Mouse (Mus musculus): ENCODE results near the gene Zfp174. TPM values are rescaled to one million over a fixed set of nuclear protein-coding genes. Genes with fewer than 3 reads are reported as not detected.

Gene Zfp174
- polyA plus RNA-seq, 1 experiment from 2014 or later, result 0.72 TPM

GRCm38 (mm10) chr16:3871815-3872214 lies 24.7 kb downstream of the Zfp174 start:
- DNase-seq (ENCODE audit: low spot score), result no peak
- 0 out of 2 replicates have a peak, but pooled peaks cover 4% of the 10 kb centered on the region for H3K36me3 ChIP-seq (ENCODE audit: insufficient read depth, low read length)
- WGBS, result 1% methylated on average over 16 of the region's 16 CpGs
- TF ChIP-seq CTCF (IDR thresholded peaks at IDR 0.05), result no peak
- no peak for TF ChIP-seq EP300 (IDR thresholded peaks at IDR 0.05)
- H3K4me2 ChIP-seq (replicated peaks; ENCODE audit: low read depth, low read length), result peak overlapping the region; percentile 86
- peak overlapping the region; percentile 66 for H3K27ac ChIP-seq (ENCODE audit: low read length)
- peak; percentile 4 for ATAC-seq
- no peaks in the 10 kb centered on the region for H3K9me3 ChIP-seq (ENCODE audit: low read length)
- peak overlapping the region; percentile 63 for H3K4me3 ChIP-seq (ENCODE audit: low read depth, low read length)
- H3K9ac ChIP-seq (replicated peaks; ENCODE audit: low read depth), result peak overlapping the region; percentile 60
- no peaks in the 10 kb centered on the region for H3K27me3 ChIP-seq (replicated peaks; ENCODE audit: insufficient read depth, low read length)
- peaks cover 10% of the 10 kb centered on the region; the same call in 1 of the 2 replicates for H3K4me1 ChIP-seq (ENCODE audit: insufficient read depth, low read depth, low read length)

- peak; percentile 98 for DNase-seq (ENCODE audit: low spot score)
- Histone ChIP-seq H3K36me3 (ENCODE audit: insufficient read depth, low read length) (0 out of 2 replicates have a peak, but pooled peaks cover 4% of the 10 kb centered on the region), H3K9ac (replicated peaks; ENCODE audit: low read depth) (peak within 1 kb of the TSS; percentile 60), H3K4me2 (replicated peaks; ENCODE audit: low read depth, low read length) (peak within 1 kb of the TSS; percentile 86), H3K9me3 (ENCODE audit: low read length) (no peaks in the 10 kb centered on the region), H3K27me3 (replicated peaks; ENCODE audit: insufficient read depth, low read length) (no peaks in the 10 kb centered on the region), H3K4me1 (ENCODE audit: insufficient read depth, low read depth, low read length) (peaks cover 10% of the 10 kb centered on the region; the same call in 1 of the 2 replicates), H3K4me3 (ENCODE audit: low read depth, low read length) (peak within 1 kb of the TSS; percentile 63), H3K27ac (ENCODE audit: low read length) (peak within 1 kb of the TSS; percentile 66)
- peak; percentile 100 for ATAC-seq
- 5% methylated on average over 47 of the region's 47 CpGs for WGBS
- TF ChIP-seq EP300 (IDR thresholded peaks at IDR 0.05) (peak; percentile 44; the same call in 1 of the 2 replicates), CTCF (IDR thresholded peaks at IDR 0.05) (no peak)
Observed at GRCm38 (mm10) chr16:3872216-3873047, 25.4 kb downstream of the Zfp174 start, which contains the start of gene Naa60. Gene Naa60, plus strand, starts transcription at chr16:3872375.

- TF ChIP-seq EP300 (IDR thresholded peaks at IDR 0.05), result no peak
- TF ChIP-seq CTCF (IDR thresholded peaks at IDR 0.05), result no peak
- H3K9me3 ChIP-seq (ENCODE audit: low read length), result no peaks in the 10 kb centered on the region
- no peaks in the 10 kb centered on the region for H3K27me3 ChIP-seq (replicated peaks; ENCODE audit: insufficient read depth, low read length)
- H3K4me3 ChIP-seq (ENCODE audit: low read depth, low read length), result no peak overlapping the region
- WGBS, result 90% methylated on average over 4 of the region's 4 CpGs
- no peaks in the 10 kb centered on the region for H3K36me3 ChIP-seq (ENCODE audit: insufficient read depth, low read length)
- peaks cover 10% of the 10 kb centered on the region; the same call in 1 of the 2 replicates for H3K4me1 ChIP-seq (ENCODE audit: insufficient read depth, low read depth, low read length)
- no peak overlapping the region for H3K9ac ChIP-seq (replicated peaks; ENCODE audit: low read depth)
- ATAC-seq (no peak), DNase-seq (ENCODE audit: low spot score) (no peak)
- no peak overlapping the region for H3K4me2 ChIP-seq (replicated peaks; ENCODE audit: low read depth, low read length)
- no peak overlapping the region for H3K27ac ChIP-seq (ENCODE audit: low read length)
Observed at GRCm38 (mm10) chr16:3876346-3876745, 29.3 kb downstream of the Zfp174 start.

- Histone ChIP-seq H3K4me3 (ENCODE audit: low read depth, low read length) (peak within 1 kb of the TSS; percentile 93), H3K27ac (ENCODE audit: low read length) (peak within 1 kb of the TSS; percentile 85), H3K4me2 (replicated peaks; ENCODE audit: low read depth, low read length) (peak within 1 kb of the TSS; percentile 89), H3K9me3 (ENCODE audit: low read length) (no peaks in the 10 kb centered on the region), H3K27me3 (replicated peaks; ENCODE audit: insufficient read depth, low read length) (no peaks in the 10 kb centered on the region), H3K4me1 (ENCODE audit: insufficient read depth, low read depth, low read length) (peaks cover 6% of the 10 kb centered on the region; the same call in 1 of the 2 replicates), H3K9ac (replicated peaks; ENCODE audit: low read depth) (peak within 1 kb of the TSS; percentile 88), H3K36me3 (ENCODE audit: insufficient read depth, low read length) (no peaks in the 10 kb centered on the region)
- TF ChIP-seq EP300 (IDR thresholded peaks at IDR 0.05), result no peak
- peak; percentile 66 for TF ChIP-seq CTCF (IDR thresholded peaks at IDR 0.05)
- under 1% methylated on average over 69 of the region's 88 CpGs for WGBS
- DNase-seq (ENCODE audit: low spot score) (peak; percentile 97), ATAC-seq (peak; percentile 100)
Observed at GRCm38 (mm10) chr16:3884201-3885064, 37.4 kb downstream of the Zfp174 start, which contains the start of the genes Zfp597 and Gm20695. Gene Zfp597, minus strand, starts transcription at chr16:3884561. Gene Gm20695, plus strand, starts transcription at chr16:3884648.

GRCm38 (mm10) chr16:3885065-3885670 lies 38.1 kb downstream of the Zfp174 start:
- H3K4me1 ChIP-seq (ENCODE audit: insufficient read depth, low read depth, low read length), result peaks cover 6% of the 10 kb centered on the region; the same call in 1 of the 2 replicates
- no peaks in the 10 kb centered on the region for H3K36me3 ChIP-seq (ENCODE audit: insufficient read depth, low read length)
- H3K4me3 ChIP-seq (ENCODE audit: low read depth, low read length), result peak overlapping the region; percentile 93
- ATAC-seq, result no peak
- peak overlapping the region; percentile 89 for H3K4me2 ChIP-seq (replicated peaks; ENCODE audit: low read depth, low read length)
- H3K27ac ChIP-seq (ENCODE audit: low read length), result peak overlapping the region; percentile 85
- H3K27me3 ChIP-seq (replicated peaks; ENCODE audit: insufficient read depth, low read length), result no peaks in the 10 kb centered on the region
- no peaks in the 10 kb centered on the region for H3K9me3 ChIP-seq (ENCODE audit: low read length)
- TF ChIP-seq EP300 (IDR thresholded peaks at IDR 0.05) (no peak), CTCF (IDR thresholded peaks at IDR 0.05) (no peak)
- WGBS, result 2% methylated on average over 10 of the region's 10 CpGs
- peak; percentile 10 for DNase-seq (ENCODE audit: low spot score)
- peak overlapping the region; percentile 88 for H3K9ac ChIP-seq (replicated peaks; ENCODE audit: low read depth)
